Mouse (Mus musculus): Measurements from ENCODE around the gene Zc2hc1b.

The Zc2hc1b gene

GRCm38 (mm10) chr10:13116706-13117665, 60.8 kb downstream of the Zc2hc1b start:
- in situ Hi-C loops (cut with MboI, MseI) = no loop called here

GRCm38 (mm10) chr10:13115030-13115429, 62.8 kb downstream of the Zc2hc1b start:
- in situ Hi-C loops (cut with MboI, MseI) = no loop called here

GRCm38 (mm10) chr10:13113641-13114040, 64.2 kb downstream of the Zc2hc1b start:
- in situ Hi-C loops (cut with MboI, MseI) = no loop called here

GRCm38 (mm10) chr10:13112849-13113248, 65.0 kb downstream of the Zc2hc1b start:
- in situ Hi-C loops (cut with MboI, MseI) = no loop called here

- in situ Hi-C loops (cut with MboI, MseI) = no loop called here
Observed at GRCm38 (mm10) chr10:13109781-13110180, 68.0 kb downstream of the Zc2hc1b start.

GRCm38 (mm10) chr10:13108847-13109246, 69.0 kb downstream of the Zc2hc1b start:
- in situ Hi-C loops (cut with MboI, MseI) = no loop called here

GRCm38 (mm10) chr10:13108021-13108548, 69.7 kb downstream of the Zc2hc1b start:
- in situ Hi-C loops (cut with MboI, MseI) = no loop called here

GRCm38 (mm10) chr10:13106909-13107624, 70.8 kb downstream of the Zc2hc1b start:
- in situ Hi-C loops (cut with MboI, MseI) = no loop called here

- in situ Hi-C loops (cut with MboI, MseI) = no loop called here
Observed at GRCm38 (mm10) chr10:13103838-13104237, 74.0 kb downstream of the Zc2hc1b start.

GRCm38 (mm10) chr10:13102360-13102759, 75.5 kb downstream of the Zc2hc1b start:
- in situ Hi-C loops (cut with MboI, MseI) = no loop called here

GRCm38 (mm10) chr10:13100061-13100648, 77.7 kb downstream of the Zc2hc1b start:
- in situ Hi-C loops (cut with MboI, MseI) = no loop called here
